Mouse (Mus musculus): ENCODE data around the gene Dnmt3a. TPM values are rescaled to one million over a fixed set of nuclear protein-coding genes. Genes with fewer than 3 reads are reported as not detected.

Dnmt3a gene
- polyA plus RNA-seq, 1 experiment from 2014 or later: 83.1 TPM

- H3K4me2 ChIP-seq (replicated peaks; ENCODE audit: low read depth, low read length): no peak overlapping the region; the same call in 1 of the 2 replicates
- no peak overlapping the region for H3K4me3 ChIP-seq (ENCODE audit: low read depth, low read length)
- H3K36me3 ChIP-seq (ENCODE audit: control insufficient read depth, insufficient read depth, low read length): peaks cover 60% of the 10 kb centered on the region
- no peaks in the 10 kb centered on the region for H3K9me3 ChIP-seq (ENCODE audit: control insufficient read depth, low read depth, low read length)
- H3K27ac ChIP-seq (ENCODE audit: low read length): peak overlapping the region; percentile 80
- H3K9ac ChIP-seq (replicated peaks; ENCODE audit: low read depth, low read length): no peak overlapping the region
- peak; percentile 88 for ATAC-seq (ENCODE audit: insufficient number of reproducible peaks, insufficient read depth, low FRiP score, low read depth)
- H3K4me1 ChIP-seq (ENCODE audit: control insufficient read depth, insufficient read depth, low read length): peaks cover 30% of the 10 kb centered on the region
- H3K27me3 ChIP-seq (ENCODE audit: control insufficient read depth, insufficient read depth, low read length): no peaks in the 10 kb centered on the region
- 7% methylated on average over 7 of the region's 7 CpGs for WGBS
Measured at GRCm38 (mm10) chr12:3843371-3843861, 37.6 kb downstream of the Dnmt3a start.

DNA sequence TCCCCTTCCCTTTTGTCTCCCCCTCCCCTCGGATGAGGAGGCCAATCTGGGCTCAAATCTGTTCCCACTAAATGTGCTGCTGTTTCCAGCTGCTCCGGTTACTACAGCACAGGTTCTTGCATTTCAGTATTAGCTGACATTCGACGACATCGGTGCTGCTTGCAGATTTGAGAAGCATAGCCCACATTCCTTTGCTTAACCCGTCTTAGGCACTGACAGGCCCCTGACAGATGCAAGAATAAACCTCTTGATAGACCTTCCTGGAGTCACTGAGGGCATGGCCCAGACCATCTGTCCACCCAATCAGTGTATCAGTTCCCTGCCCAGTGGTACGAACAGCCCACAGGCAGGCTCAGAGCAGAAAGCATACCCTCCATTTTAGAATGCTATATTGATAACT lies 38.1 kb downstream of the Dnmt3a start:
- Histone ChIP-seq H3K36me3 (ENCODE audit: control insufficient read depth, insufficient read depth, low read length) (peaks cover 56% of the 10 kb centered on the region), H3K9me3 (ENCODE audit: control insufficient read depth, low read depth, low read length) (no peaks in the 10 kb centered on the region), H3K4me1 (ENCODE audit: control insufficient read depth, insufficient read depth, low read length) (peaks cover 30% of the 10 kb centered on the region), H3K4me2 (replicated peaks; ENCODE audit: low read depth, low read length) (no peak overlapping the region; the same call in 1 of the 2 replicates), H3K27ac (ENCODE audit: low read length) (peak overlapping the region; percentile 80), H3K9ac (replicated peaks; ENCODE audit: low read depth, low read length) (no peak overlapping the region), H3K27me3 (ENCODE audit: control insufficient read depth, insufficient read depth, low read length) (no peaks in the 10 kb centered on the region), H3K4me3 (ENCODE audit: low read depth, low read length) (no peak overlapping the region)
- peak; percentile 8; the same call in 1 of the 2 replicates for ATAC-seq (ENCODE audit: insufficient number of reproducible peaks, insufficient read depth, low FRiP score, low read depth)
- WGBS: 14% methylated on average over 7 of the region's 7 CpGs

DNA sequence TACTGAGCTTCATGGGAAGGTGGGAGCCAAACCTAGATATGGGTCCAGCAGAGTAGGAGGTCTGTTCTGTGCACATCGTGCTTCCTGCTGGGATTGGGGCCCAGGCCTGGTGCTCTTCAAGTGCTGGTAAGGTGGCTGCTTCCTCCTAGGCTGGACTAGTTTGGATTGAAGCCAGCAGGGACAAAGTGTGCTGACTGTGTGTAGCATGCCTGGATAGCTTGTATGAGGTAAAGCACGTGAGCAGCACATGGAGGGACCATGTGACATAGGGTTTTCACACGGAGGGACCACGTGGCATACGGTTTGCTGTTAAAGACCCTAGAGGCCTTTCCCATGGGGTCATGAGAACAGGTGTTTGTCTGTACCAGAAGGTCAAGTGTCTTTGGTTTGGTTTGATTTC lies 38.5 kb downstream of the Dnmt3a start:
- peaks cover 32% of the 10 kb centered on the region for H3K4me1 ChIP-seq (ENCODE audit: control insufficient read depth, insufficient read depth, low read length)
- H3K36me3 ChIP-seq (ENCODE audit: control insufficient read depth, insufficient read depth, low read length): peaks cover 55% of the 10 kb centered on the region
- H3K4me3 ChIP-seq (ENCODE audit: low read depth, low read length): no peak overlapping the region
- WGBS: 74% methylated on average over 5 of the region's 5 CpGs
- H3K4me2 ChIP-seq (replicated peaks; ENCODE audit: low read depth, low read length): no peak overlapping the region
- H3K27me3 ChIP-seq (ENCODE audit: control insufficient read depth, insufficient read depth, low read length): no peaks in the 10 kb centered on the region
- no peak overlapping the region for H3K9ac ChIP-seq (replicated peaks; ENCODE audit: low read depth, low read length)
- H3K27ac ChIP-seq (ENCODE audit: low read length): peak overlapping the region; percentile 80
- H3K9me3 ChIP-seq (ENCODE audit: control insufficient read depth, low read depth, low read length): no peaks in the 10 kb centered on the region
- ATAC-seq (ENCODE audit: insufficient number of reproducible peaks, insufficient read depth, low FRiP score, low read depth): no peak

GRCm38 (mm10) chr12:3849481-3849880 lies 43.7 kb downstream of the Dnmt3a start:
- no peak for ATAC-seq (ENCODE audit: insufficient number of reproducible peaks, insufficient read depth, low FRiP score, low read depth)
- H3K9ac ChIP-seq (replicated peaks; ENCODE audit: low read depth, low read length): no peak overlapping the region
- no peak overlapping the region for H3K4me3 ChIP-seq (ENCODE audit: low read depth, low read length)
- 91% methylated on average over 13 of the region's 13 CpGs for WGBS
- no peak overlapping the region for H3K4me2 ChIP-seq (replicated peaks; ENCODE audit: low read depth, low read length)
- H3K4me1 ChIP-seq (ENCODE audit: control insufficient read depth, insufficient read depth, low read length): peaks cover 14% of the 10 kb centered on the region; the same call in 1 of the 2 replicates
- peak overlapping the region; percentile 45; the same call in 1 of the 2 replicates for H3K27ac ChIP-seq (ENCODE audit: low read length)
- H3K27me3 ChIP-seq (ENCODE audit: control insufficient read depth, insufficient read depth, low read length): no peaks in the 10 kb centered on the region
- H3K36me3 ChIP-seq (ENCODE audit: control insufficient read depth, insufficient read depth, low read length): peaks cover 47% of the 10 kb centered on the region
- H3K9me3 ChIP-seq (ENCODE audit: control insufficient read depth, low read depth, low read length): no peaks in the 10 kb centered on the region

GRCm38 (mm10) chr12:3850165-3850564 lies 44.4 kb downstream of the Dnmt3a start:
- WGBS: 27% methylated on average over 5 of the region's 5 CpGs
- Histone ChIP-seq H3K36me3 (ENCODE audit: control insufficient read depth, insufficient read depth, low read length) (peaks cover 45% of the 10 kb centered on the region), H3K27me3 (ENCODE audit: control insufficient read depth, insufficient read depth, low read length) (no peaks in the 10 kb centered on the region), H3K27ac (ENCODE audit: low read length) (no peak overlapping the region), H3K9ac (replicated peaks; ENCODE audit: low read depth, low read length) (no peak overlapping the region), H3K4me3 (ENCODE audit: low read depth, low read length) (no peak overlapping the region), H3K4me2 (replicated peaks; ENCODE audit: low read depth, low read length) (no peak overlapping the region), H3K9me3 (ENCODE audit: control insufficient read depth, low read depth, low read length) (no peaks in the 10 kb centered on the region), H3K4me1 (ENCODE audit: control insufficient read depth, insufficient read depth, low read length) (peaks cover 19% of the 10 kb centered on the region)
- no peak; the same call in 1 of the 2 replicates for ATAC-seq (ENCODE audit: insufficient number of reproducible peaks, insufficient read depth, low FRiP score, low read depth)

DNA sequence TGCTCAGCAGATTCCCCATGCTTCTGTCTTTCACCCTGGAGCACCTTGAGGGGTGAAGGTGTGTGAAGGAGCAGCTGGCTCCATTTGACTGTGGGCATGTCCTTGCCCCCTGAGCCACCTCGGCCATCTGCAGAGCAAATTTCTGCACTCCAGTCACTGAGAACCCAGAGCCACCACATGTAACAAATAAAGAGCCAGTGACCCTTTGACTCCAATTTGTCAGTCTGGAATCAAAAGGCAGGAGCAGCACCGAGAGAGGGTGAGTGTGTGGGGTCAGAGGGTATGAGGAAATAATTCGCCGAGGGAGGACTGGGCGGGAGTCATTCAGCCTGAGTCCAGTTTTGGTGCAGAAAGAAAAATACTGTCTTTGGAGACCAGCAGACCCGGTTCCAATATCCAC lies 44.9 kb downstream of the Dnmt3a start:
- Histone ChIP-seq H3K9me3 (ENCODE audit: control insufficient read depth, low read depth, low read length) (no peaks in the 10 kb centered on the region), H3K27ac (ENCODE audit: low read length) (no peak overlapping the region), H3K4me1 (ENCODE audit: control insufficient read depth, insufficient read depth, low read length) (peaks cover 25% of the 10 kb centered on the region), H3K4me3 (ENCODE audit: low read depth, low read length) (no peak overlapping the region), H3K4me2 (replicated peaks; ENCODE audit: low read depth, low read length) (no peak overlapping the region), H3K9ac (replicated peaks; ENCODE audit: low read depth, low read length) (no peak overlapping the region), H3K27me3 (ENCODE audit: control insufficient read depth, insufficient read depth, low read length) (no peaks in the 10 kb centered on the region), H3K36me3 (ENCODE audit: control insufficient read depth, insufficient read depth, low read length) (peaks cover 40% of the 10 kb centered on the region)
- WGBS: 35% methylated on average over 6 of the region's 6 CpGs
- no peak for ATAC-seq (ENCODE audit: insufficient number of reproducible peaks, insufficient read depth, low FRiP score, low read depth)

- H3K27me3 ChIP-seq (ENCODE audit: control insufficient read depth, insufficient read depth, low read length): no peaks in the 10 kb centered on the region
- ATAC-seq (ENCODE audit: insufficient number of reproducible peaks, insufficient read depth, low FRiP score, low read depth): no peak
- WGBS: 65% methylated on average over 4 of the region's 4 CpGs
- no peak overlapping the region for H3K9ac ChIP-seq (replicated peaks; ENCODE audit: low read depth, low read length)
- peaks cover 27% of the 10 kb centered on the region for H3K4me1 ChIP-seq (ENCODE audit: control insufficient read depth, insufficient read depth, low read length)
- H3K9me3 ChIP-seq (ENCODE audit: control insufficient read depth, low read depth, low read length): no peaks in the 10 kb centered on the region
- H3K27ac ChIP-seq (ENCODE audit: low read length): no peak overlapping the region
- H3K4me3 ChIP-seq (ENCODE audit: low read depth, low read length): no peak overlapping the region
- H3K36me3 ChIP-seq (ENCODE audit: control insufficient read depth, insufficient read depth, low read length): peaks cover 35% of the 10 kb centered on the region
- H3K4me2 ChIP-seq (replicated peaks; ENCODE audit: low read depth, low read length): no peak overlapping the region
Measured at GRCm38 (mm10) chr12:3851179-3851578, 45.4 kb downstream of the Dnmt3a start.

DNA sequence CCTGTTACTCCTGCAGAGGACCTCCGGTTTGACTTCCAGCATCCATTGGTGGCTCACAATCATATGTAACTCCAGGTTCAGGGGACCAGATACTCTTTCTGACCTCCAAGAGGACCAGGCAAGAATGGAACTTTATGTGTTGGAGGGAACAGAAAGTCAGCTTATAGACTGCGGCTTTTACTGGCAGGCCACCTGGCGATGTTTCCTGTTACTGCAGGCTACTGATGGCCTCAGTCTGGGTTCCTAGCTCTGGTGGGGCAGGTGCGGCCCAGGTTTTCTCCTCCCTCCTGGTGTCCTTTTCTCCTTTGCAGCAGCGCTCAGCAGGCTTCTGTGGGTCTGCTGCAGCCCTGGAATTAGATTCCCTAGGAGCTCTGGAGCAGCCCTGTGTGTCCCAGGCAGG lies 46.7 kb downstream of the Dnmt3a start:
- Histone ChIP-seq H3K4me1 (ENCODE audit: control insufficient read depth, insufficient read depth, low read length) (peaks cover 32% of the 10 kb centered on the region), H3K9me3 (ENCODE audit: control insufficient read depth, low read depth, low read length) (no peaks in the 10 kb centered on the region), H3K4me2 (replicated peaks; ENCODE audit: low read depth, low read length) (no peak overlapping the region), H3K27ac (ENCODE audit: low read length) (no peak overlapping the region), H3K36me3 (ENCODE audit: control insufficient read depth, insufficient read depth, low read length) (peaks cover 34% of the 10 kb centered on the region), H3K27me3 (ENCODE audit: control insufficient read depth, insufficient read depth, low read length) (no peaks in the 10 kb centered on the region), H3K4me3 (ENCODE audit: low read depth, low read length) (no peak overlapping the region), H3K9ac (replicated peaks; ENCODE audit: low read depth, low read length) (no peak overlapping the region)
- ATAC-seq (ENCODE audit: insufficient number of reproducible peaks, insufficient read depth, low FRiP score, low read depth): no peak
- 61% methylated on average over 5 of the region's 5 CpGs for WGBS

DNA sequence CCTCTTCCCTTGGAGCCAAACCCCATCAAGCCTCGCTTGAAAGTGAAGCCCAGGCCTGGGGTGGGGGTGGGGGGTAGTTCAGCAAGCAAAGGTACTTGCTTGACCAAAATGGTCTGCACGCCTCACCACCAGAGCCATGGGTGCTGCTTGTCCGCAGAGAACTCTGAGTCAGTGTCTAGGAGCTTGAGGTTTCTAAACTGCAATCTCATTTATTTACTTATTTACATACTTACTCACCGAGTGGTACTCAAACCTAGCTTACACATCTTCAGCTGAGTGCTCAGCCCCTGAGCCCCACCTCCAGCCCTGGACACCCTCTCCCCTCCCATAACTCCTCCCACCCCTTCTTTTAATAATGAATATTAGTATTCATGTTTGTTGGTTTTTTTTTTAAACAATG lies 48.6 kb downstream of the Dnmt3a start:
- Histone ChIP-seq H3K9ac (replicated peaks; ENCODE audit: low read depth, low read length) (no peak overlapping the region), H3K4me3 (ENCODE audit: low read depth, low read length) (no peak overlapping the region), H3K4me1 (ENCODE audit: control insufficient read depth, insufficient read depth, low read length) (peaks cover 33% of the 10 kb centered on the region), H3K9me3 (ENCODE audit: control insufficient read depth, low read depth, low read length) (no peaks in the 10 kb centered on the region), H3K27me3 (ENCODE audit: control insufficient read depth, insufficient read depth, low read length) (no peaks in the 10 kb centered on the region), H3K27ac (ENCODE audit: low read length) (no peak overlapping the region), H3K4me2 (replicated peaks; ENCODE audit: low read depth, low read length) (no peak overlapping the region), H3K36me3 (ENCODE audit: control insufficient read depth, insufficient read depth, low read length) (peaks cover 44% of the 10 kb centered on the region)
- 56% methylated on average over 4 of the region's 4 CpGs for WGBS
- no peak for ATAC-seq (ENCODE audit: insufficient number of reproducible peaks, insufficient read depth, low FRiP score, low read depth)

Data from stomach, embryonic 14.5 days (tissue).